Mouse (Mus musculus) hindbrain, embryonic 14.5 days (tissue): ENCODE measurements around the gene Nedd9. TPM values are rescaled to one million over a fixed set of nuclear protein-coding genes. Genes with fewer than 3 reads are reported as not detected.

Experiments used
- ATAC-seq: fragments of 200-750 bp; cut with Nextera tagmentation; 2 replicates; pipeline ENCODE4 v1.8.0; 2017; ENCODE audit warnings: moderate number of reproducible peaks, mild to moderate bottlenecking, moderate TSS enrichment, moderate library complexity; ENCODE audit not compliant: low FRiP score
- DNase-seq: peaks from one replicate; pipeline ENCODE4 v3.0.0-alpha.2; 2015; ENCODE audit warnings: low spot score
- H3K27ac ChIP-seq: fragments of 300-500 bp; sonication (generic); 2 replicates; pipeline ENCODE4 v1.5.1; 2014; ENCODE audit warnings: mild to moderate bottlenecking, moderate library complexity
- H3K27me3 ChIP-seq: fragments of 300-500 bp; sonication (generic); 2 replicates; pipeline ENCODE4 v1.6.1; 2014; ENCODE audit warnings: mild to moderate bottlenecking, low read length, mixed read lengths; ENCODE audit not compliant: control insufficient read depth, insufficient read depth
- H3K36me3 ChIP-seq: fragments of 300-500 bp; sonication (generic); replicated peaks from 2 replicates; pipeline ENCODE4 v1.6.1; 2014; ENCODE audit not compliant: control insufficient read depth, insufficient read depth
- H3K4me1 ChIP-seq: fragments of 300-500 bp; sonication (generic); replicated peaks from 2 replicates; pipeline ENCODE4 v1.6.1; 2014; ENCODE audit warnings: antibody characterized with exemption, low read length, mixed read lengths; ENCODE audit not compliant: control insufficient read depth, insufficient read depth
- H3K4me2 ChIP-seq: fragments of 300-500 bp; sonication (generic); replicated peaks from 2 replicates; pipeline ENCODE4 v1.6.1; 2014; ENCODE audit warnings: mild to moderate bottlenecking, moderate library complexity
- H3K4me3 ChIP-seq: fragments of 300-500 bp; sonication (generic); replicated peaks from 2 replicates; pipeline ENCODE4 v1.5.1; 2014; ENCODE audit warnings: mild to moderate bottlenecking, low read length
- H3K9ac ChIP-seq: fragments of 300-500 bp; sonication (generic); 2 replicates; pipeline ENCODE4 v1.6.1; 2014
- H3K9me3 ChIP-seq: fragments of 300-500 bp; sonication (generic); 2 replicates; pipeline ENCODE4 v1.6.1; 2016; ENCODE audit warnings: low read length; ENCODE audit not compliant: control insufficient read depth
- WGBS: fragments of 180-500 bp; shearing (Covaris S2); extraction: QIAGEN DNeasy Blood & Tissue Kit; methylation state at CpG from one replicate; pipeline ENCODE4 v1.1.7; 2014; 5-methylcytosine and 5-hydroxymethylcytosine counted together
- polyA plus RNA-seq: library from polyadenylated mRNA; unstranded; fragments of >200 nt; fragmentation: Nextera tagmentation; extraction: Ambion mirVana; gene quantifications from 2 replicates; pipeline ENCODE4 v1.2.1, GENCODE M21; 2014

Gene Nedd9
- polyA plus RNA-seq, 1 experiment from 2014 or later = 15.2 TPM

- no peaks in the 10 kb centered on the region for H3K9me3 ChIP-seq
- H3K4me1 ChIP-seq = no peaks in the 10 kb centered on the region
- WGBS = 77% methylated on average over 6 of the region's 6 CpGs
Observed at GRCm38 (mm10) chr13:41450821-41451220, 36.3 kb downstream of the Nedd9 start.

GRCm38 (mm10) chr13:41449211-41449610, 38.0 kb downstream of the Nedd9 start:
- WGBS = 60% methylated on average over 2 of the region's 2 CpGs

More at GRCm38 (mm10) chr13:41450821-41451220, 36.3 kb downstream of the Nedd9 start:
- ATAC-seq = no peak
- no peak overlapping the region for H3K27ac ChIP-seq
- no peak overlapping the region for H3K4me2 ChIP-seq
- H3K4me3 ChIP-seq = no peak overlapping the region
- H3K27me3 ChIP-seq = no peaks in the 10 kb centered on the region
- no peak for DNase-seq
- no peak overlapping the region for H3K9ac ChIP-seq
- H3K36me3 ChIP-seq = no peaks in the 10 kb centered on the region

DNA sequence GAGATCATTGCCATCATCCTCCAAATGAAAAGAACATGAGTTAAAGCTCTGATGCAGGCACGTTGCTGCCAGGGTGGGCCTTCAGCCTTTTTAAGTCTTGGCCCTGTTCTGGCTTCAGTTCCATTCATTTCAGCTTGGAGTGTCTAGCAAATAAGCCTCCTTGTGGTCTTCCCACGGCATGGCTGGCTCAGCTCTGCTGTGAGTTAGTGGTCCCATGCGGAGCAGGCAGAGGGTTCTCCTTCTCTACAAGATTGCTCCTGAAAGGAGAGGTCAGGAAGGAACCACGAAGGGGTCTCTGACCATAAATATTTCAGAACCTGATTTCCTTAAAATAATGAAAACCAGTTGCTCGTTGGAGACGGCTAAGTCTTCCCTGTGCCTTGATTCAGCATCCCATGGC, 40.0 kb downstream of the Nedd9 start:
- Histone ChIP-seq H3K27ac (no peak overlapping the region), H3K9ac (no peak overlapping the region), H3K4me1 (0 out of 2 replicates have a peak, but pooled peaks cover 3% of the 10 kb centered on the region), H3K9me3 (no peaks in the 10 kb centered on the region), H3K36me3 (no peaks in the 10 kb centered on the region), H3K27me3 (no peaks in the 10 kb centered on the region), H3K4me3 (no peak overlapping the region), H3K4me2 (no peak overlapping the region)
- 70% methylated on average over 6 of the region's 6 CpGs for WGBS
- no peak for DNase-seq
- ATAC-seq = no peak

More at GRCm38 (mm10) chr13:41449211-41449610, 38.0 kb downstream of the Nedd9 start:
- Histone ChIP-seq H3K27ac (no peak overlapping the region), H3K4me3 (no peak overlapping the region), H3K9me3 (no peaks in the 10 kb centered on the region), H3K4me2 (no peak overlapping the region), H3K9ac (no peak overlapping the region), H3K27me3 (no peaks in the 10 kb centered on the region), H3K4me1 (no peaks in the 10 kb centered on the region), H3K36me3 (no peaks in the 10 kb centered on the region)
- DNase-seq (no peak), ATAC-seq (no peak)

DNA sequence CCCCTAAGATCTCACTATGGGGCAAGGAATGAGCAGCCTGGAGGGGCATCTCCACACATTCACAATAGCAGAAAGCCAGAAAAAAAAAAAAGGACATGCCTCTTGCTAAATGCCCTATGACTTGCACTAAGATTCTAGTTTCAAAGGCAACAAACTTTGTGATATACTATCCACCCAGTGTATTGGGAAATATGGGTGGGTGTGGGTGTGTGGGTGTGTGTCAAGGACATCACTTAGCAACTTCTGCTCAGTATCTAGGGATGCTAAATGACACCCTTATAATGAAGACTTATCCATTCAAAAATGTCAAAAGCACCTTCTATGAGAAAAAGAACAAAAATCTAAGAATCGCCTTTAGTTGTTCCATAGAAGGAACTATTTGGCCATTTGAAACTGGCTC, 40.6 kb downstream of the Nedd9 start:
- H3K4me2 ChIP-seq = no peak overlapping the region
- H3K4me1 ChIP-seq = 0 out of 2 replicates have a peak, but pooled peaks cover 3% of the 10 kb centered on the region
- 100% methylated on average over 1 of the region's 1 CpGs for WGBS
- H3K9me3 ChIP-seq = no peaks in the 10 kb centered on the region
- ATAC-seq (no peak), DNase-seq (no peak)
- H3K27ac ChIP-seq = no peak overlapping the region
- H3K27me3 ChIP-seq = no peaks in the 10 kb centered on the region
- no peak overlapping the region for H3K4me3 ChIP-seq
- no peak overlapping the region for H3K9ac ChIP-seq
- no peaks in the 10 kb centered on the region for H3K36me3 ChIP-seq

DNA sequence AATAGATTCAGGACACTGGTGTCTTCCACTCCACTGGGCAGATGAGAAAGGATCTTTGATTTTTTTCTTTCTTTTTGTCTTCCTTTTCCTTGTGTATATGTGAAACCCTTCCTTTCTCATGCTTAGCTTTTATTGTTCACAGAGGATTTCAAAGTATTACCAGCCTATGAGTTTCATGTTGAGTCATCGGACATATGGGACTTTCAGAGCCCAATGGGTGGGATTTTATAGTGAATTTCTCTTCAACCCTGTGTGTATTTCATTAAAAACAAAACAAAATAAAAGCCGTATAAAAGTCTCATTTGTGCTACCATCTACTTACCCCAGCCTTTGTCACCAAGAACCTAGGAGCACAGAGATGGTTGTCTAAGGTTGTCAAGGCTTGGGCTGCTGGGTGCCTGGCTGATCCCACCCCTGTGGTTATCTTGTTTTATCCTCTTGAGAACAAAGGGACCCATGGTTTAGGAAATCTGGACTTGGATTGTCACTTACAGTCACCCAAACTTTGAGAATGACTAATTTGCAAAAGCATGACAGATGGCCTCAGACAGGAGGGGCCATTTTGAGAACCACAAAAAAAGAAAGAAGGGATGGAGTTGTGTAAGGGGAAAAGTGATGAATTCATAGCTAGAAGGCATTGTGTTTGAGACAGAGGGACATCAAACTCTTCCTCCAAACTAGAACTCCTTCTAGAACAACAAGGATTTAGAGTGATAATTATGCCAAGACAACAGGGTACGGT, 41.9 kb downstream of the Nedd9 start:
- H3K9ac ChIP-seq = no peak overlapping the region
- DNase-seq (no peak), ATAC-seq (no peak)
- H3K4me1 ChIP-seq = 0 out of 2 replicates have a peak, but pooled peaks cover 3% of the 10 kb centered on the region
- no peak overlapping the region for H3K4me2 ChIP-seq
- WGBS = 90% methylated on average over 3 of the region's 3 CpGs
- no peak overlapping the region for H3K4me3 ChIP-seq
- no peak overlapping the region for H3K27ac ChIP-seq
- no peaks in the 10 kb centered on the region for H3K36me3 ChIP-seq
- H3K27me3 ChIP-seq = no peaks in the 10 kb centered on the region
- H3K9me3 ChIP-seq = no peaks in the 10 kb centered on the region

- Histone ChIP-seq H3K4me2 (no peak overlapping the region), H3K9me3 (no peaks in the 10 kb centered on the region), H3K27me3 (no peaks in the 10 kb centered on the region), H3K4me3 (no peak overlapping the region), H3K27ac (no peak overlapping the region), H3K36me3 (no peaks in the 10 kb centered on the region), H3K9ac (no peak overlapping the region), H3K4me1 (0 out of 2 replicates have a peak, but pooled peaks cover 3% of the 10 kb centered on the region)
- DNase-seq (no peak), ATAC-seq (no peak)
- WGBS = 96% methylated on average over 6 of the region's 6 CpGs
Observed at GRCm38 (mm10) chr13:41444230-41444629, 42.9 kb downstream of the Nedd9 start.

DNA sequence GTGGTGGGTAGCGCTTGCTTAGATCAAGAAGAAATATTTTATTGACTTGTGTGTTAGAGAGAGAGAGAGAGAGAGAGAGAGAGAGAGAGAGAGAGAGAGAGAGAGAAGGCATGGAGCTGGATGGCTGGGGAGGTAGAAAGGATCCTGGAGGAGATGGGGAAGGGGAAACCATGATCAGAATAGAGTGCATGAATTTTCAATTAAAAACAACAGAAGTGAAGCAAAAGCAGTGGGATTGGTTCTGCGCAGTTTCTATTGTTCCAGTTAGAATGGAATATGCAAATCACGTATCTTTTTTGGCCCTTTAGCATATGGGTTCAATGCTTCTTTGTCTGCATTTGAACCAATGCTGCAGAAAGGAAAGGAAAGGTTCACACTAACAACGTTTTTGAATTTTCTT, 45.0 kb downstream of the Nedd9 start:
- H3K27ac ChIP-seq = no peak overlapping the region
- 0 out of 2 replicates have a peak, but pooled peaks cover 3% of the 10 kb centered on the region for H3K4me1 ChIP-seq
- H3K27me3 ChIP-seq = no peaks in the 10 kb centered on the region
- ATAC-seq (no peak), DNase-seq (no peak)
- 35% methylated on average over 4 of the region's 4 CpGs for WGBS
- no peak overlapping the region for H3K9ac ChIP-seq
- no peak overlapping the region for H3K4me3 ChIP-seq
- no peaks in the 10 kb centered on the region for H3K9me3 ChIP-seq
- no peaks in the 10 kb centered on the region for H3K36me3 ChIP-seq
- H3K4me2 ChIP-seq = no peak overlapping the region

DNA sequence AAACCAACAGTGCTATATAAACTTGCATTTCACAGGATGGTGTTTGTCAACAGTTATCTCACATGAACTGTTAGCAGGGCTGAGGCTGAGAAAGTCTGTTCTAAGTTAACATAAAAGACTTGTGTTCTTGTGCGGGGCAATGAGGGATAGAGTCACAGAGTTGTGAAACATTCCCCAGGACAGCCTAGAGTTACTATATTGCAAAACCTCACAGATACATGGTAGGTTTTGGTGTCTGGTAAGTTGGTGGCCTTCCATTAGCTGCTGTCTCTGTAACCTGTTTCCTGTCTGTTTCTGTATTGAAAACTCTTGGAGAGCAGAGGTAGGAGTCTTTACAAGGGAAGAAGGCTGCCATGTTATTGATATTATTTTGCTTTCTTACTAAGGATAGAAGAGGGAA, 47.0 kb downstream of the Nedd9 start:
- Histone ChIP-seq H3K4me2 (no peak overlapping the region), H3K9me3 (no peaks in the 10 kb centered on the region), H3K27ac (no peak overlapping the region), H3K27me3 (no peaks in the 10 kb centered on the region), H3K36me3 (no peaks in the 10 kb centered on the region), H3K9ac (no peak overlapping the region), H3K4me3 (no peak overlapping the region), H3K4me1 (0 out of 2 replicates have a peak, but pooled peaks cover 3% of the 10 kb centered on the region)
- WGBS = 93% methylated on average over 1 of the region's 1 CpGs
- no peak for ATAC-seq
- DNase-seq = no peak

- Histone ChIP-seq H3K4me3 (no peak overlapping the region), H3K4me2 (no peak overlapping the region), H3K9me3 (no peaks in the 10 kb centered on the region), H3K36me3 (no peaks in the 10 kb centered on the region), H3K27ac (no peak overlapping the region), H3K4me1 (0 out of 2 replicates have a peak, but pooled peaks cover under 1% of the 10 kb centered on the region), H3K27me3 (no peaks in the 10 kb centered on the region), H3K9ac (no peak overlapping the region)
- no peak for DNase-seq
- 96% methylated on average over 2 of the region's 2 CpGs for WGBS
- no peak for ATAC-seq
Observed at GRCm38 (mm10) chr13:41437390-41437789, 49.8 kb downstream of the Nedd9 start.
